Mouse (Mus musculus): ENCODE results near the gene Cnbp.

The Cnbp gene

GRCm38 (mm10) chr6:87806028-87806427 is 44.9 kb downstream of the Cnbp start:
- peak; percentile 73 for DNase-seq (ENCODE audit: low read depth)

GRCm38 (mm10) chr6:87805448-87805847 is 45.5 kb downstream of the Cnbp start:
- DNase-seq (ENCODE audit: low read depth) = no peak

- DNase-seq (ENCODE audit: low read depth) = no peak
These were observed 46.0 kb downstream of the Cnbp start for GRCm38 (mm10) chr6:87804886-87805285.

- DNase-seq (ENCODE audit: low read depth) = no peak
These were observed 46.9 kb downstream of the Cnbp start for GRCm38 (mm10) chr6:87804036-87804435.

- DNase-seq (ENCODE audit: low read depth) = no peak
These were observed 48.4 kb downstream of the Cnbp start for GRCm38 (mm10) chr6:87802462-87802861.

GRCm38 (mm10) chr6:87799576-87799975 is 51.3 kb downstream of the Cnbp start:
- no peak for DNase-seq (ENCODE audit: low read depth)

GRCm38 (mm10) chr6:87797321-87797720 is 53.6 kb downstream of the Cnbp start:
- no peak for DNase-seq (ENCODE audit: low read depth)

GRCm38 (mm10) chr6:87796251-87796880 is 54.5 kb downstream of the Cnbp start:
- no peak for DNase-seq (ENCODE audit: low read depth)

GRCm38 (mm10) chr6:87795385-87796150 is 55.3 kb downstream of the Cnbp start:
- DNase-seq (ENCODE audit: low read depth) = no peak

- DNase-seq (ENCODE audit: low read depth) = no peak
These were observed 56.9 kb downstream of the Cnbp start for GRCm38 (mm10) chr6:87793821-87794510.
